Mouse (Mus musculus) retina, postnatal 1 day (tissue): ENCODE measurements around the gene Taf6.
"Not testable (repeated sequence)": the region's sequence is repeated elsewhere in the genome, so short reads cannot be mapped to it uniquely, and the experiment has no call there.

Source experiments
- DNase-seq: peaks from one replicate; pipeline ENCODE4 v3.0.0-alpha.2; 2012

Taf6 gene

DNA sequence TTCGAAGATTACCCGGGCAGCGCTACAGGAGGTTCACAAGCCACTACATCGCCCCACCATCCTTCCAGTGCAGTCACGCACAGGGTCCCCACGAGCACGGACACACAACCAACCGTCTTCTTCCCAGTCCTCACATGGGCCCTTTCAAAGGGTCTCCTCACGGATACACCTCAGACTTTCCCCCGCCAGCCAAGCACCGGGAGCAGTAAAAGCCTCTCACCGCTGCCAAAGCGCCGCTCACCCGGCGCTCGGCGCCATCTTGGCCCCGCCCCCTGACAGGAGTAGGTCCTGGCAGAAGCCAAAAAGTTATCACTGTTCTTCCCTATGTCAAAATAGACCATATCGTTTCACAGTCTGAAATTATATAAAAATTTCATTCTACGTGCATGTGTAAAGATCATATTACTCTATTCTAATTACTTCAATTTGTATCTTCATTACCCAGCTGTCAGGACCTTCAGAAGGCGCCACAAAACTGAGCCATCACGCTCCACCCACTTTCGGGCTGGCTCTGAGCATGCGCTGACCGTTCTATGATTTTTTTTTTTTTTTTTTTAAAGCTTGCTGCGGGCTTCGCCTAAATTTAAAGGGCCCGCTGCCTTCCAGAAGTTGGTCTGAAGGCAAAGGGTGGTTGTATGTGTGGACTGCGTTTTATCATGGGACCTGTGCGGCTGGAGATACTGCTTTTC, at the start of gene Taf6, which contains the start of gene Cnpy4:
Taf6 (minus strand) TSS at position 502 of the 689 bp plus-strand sequence.
Cnpy4 (plus strand) TSS at position 536 of the 689 bp plus-strand sequence.
- peak; percentile 95 for DNase-seq

DNA sequence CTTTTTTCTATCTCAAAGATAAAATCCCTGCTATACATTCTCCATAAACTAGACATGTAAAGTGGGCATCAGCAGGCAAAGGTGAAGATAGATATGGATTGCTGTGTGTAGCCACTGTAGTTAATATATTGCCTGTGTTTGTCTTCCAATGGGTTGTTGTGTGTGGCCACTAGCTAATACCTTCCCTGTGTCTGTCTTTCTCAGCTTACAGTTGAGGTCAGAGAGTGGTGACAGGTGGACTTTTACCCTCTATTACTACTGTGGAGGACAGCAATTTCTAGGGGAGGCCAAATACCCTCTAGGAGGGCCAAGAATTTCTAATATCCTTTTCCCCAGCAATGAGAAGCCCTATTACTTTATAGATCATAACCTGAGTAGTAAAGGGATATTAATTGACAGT, 47.0 kb upstream of the Taf6 start:
- no peak for DNase-seq

DNA sequence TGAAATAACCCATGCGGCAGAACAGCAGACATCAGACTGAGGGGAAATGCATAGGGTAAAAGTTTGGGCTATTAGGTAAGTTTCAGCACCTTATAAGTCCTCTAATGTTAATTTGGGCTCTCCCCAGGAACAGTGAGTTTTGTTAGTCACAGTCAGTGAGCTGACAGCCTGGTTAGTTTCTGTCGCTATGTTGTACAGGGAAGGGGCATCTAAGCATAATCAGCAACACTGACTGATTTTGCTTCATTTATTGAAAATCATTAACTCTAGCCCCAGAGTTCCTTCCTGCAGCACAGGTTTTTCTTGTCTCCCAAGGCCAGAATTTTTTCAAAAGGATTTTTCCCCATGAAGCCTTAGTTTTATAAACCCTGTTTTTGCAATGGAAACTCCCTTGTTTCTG, 46.5 kb upstream of the Taf6 start:
- DNase-seq, result no peak

DNA sequence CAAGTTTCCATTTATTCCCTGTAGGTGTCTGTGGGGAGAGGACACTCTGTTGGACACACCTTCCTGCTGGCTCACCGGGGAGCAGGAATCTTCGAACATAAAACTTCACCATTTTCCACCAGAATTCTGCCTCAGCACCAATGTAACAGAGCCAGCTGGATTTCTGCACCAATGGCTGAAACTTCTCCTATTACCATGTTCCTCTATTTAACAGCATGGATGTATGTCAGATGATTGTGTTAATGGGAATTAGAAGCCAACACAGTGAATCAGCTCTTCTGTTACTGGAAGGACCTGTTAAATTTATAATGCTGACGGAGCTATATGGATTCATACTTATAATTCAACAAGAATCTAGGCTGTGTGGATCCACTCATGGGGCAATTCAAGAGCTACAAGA, 42.3 kb upstream of the Taf6 start:
- no peak for DNase-seq

DNA sequence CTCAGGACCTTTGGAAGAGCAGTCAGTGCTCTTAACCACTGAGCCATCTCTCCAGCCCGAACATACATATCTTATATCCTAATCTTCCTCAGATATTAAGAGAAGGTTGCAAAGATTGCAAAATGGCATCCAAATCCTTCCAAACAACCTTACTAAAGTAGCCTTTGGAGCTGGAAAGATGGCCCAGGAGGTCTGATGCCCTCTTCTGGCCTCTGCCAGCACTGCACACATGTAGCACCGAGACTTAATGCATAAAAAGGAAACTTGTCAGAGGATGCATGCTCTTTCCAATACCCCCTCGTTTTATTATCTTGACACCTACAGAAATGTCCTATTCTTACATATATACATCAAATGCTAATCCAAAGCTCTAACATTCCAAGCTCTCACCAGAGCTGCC, 40.8 kb upstream of the Taf6 start:
- DNase-seq, result peak; percentile 21

DNA sequence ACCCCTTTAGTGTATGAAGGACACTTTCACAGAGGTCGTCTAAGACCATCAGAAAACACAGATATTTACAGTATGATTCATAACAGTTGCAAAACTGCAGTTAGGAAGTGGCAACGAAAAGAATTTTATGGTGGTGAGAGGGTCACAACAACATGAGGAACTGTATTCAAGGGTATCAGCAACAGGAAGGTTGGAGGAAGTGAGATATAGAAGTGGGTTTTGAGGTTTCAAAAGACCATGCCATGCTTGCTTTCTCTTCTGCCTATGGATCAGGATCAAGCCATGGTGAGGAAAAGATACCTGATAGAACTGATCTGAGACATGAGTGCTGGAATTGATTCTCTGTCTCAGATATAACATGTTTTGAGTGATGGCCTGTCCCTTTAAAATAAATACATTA, 40.1 kb upstream of the Taf6 start:
- DNase-seq, result no peak

DNA sequence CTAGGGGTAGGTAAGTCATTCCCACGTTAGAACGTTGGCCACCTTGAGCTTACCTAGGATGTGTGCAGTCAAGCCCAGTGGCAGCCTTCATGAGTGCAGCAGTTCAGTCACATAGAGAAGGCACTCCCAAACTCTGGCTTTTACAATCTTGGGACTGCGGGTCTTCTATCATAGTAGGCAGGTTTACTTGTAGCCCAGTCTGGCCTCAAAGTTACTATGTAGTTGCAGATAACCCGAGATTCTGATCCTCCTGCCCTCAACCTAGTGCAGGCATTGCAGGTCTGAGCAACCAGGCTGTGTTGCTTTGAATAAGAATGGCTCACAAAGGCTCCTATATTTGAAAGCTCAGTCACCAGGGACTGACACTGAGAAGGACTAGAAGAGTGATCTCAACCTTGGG, 39.2 kb upstream of the Taf6 start:
- no peak for DNase-seq

DNA sequence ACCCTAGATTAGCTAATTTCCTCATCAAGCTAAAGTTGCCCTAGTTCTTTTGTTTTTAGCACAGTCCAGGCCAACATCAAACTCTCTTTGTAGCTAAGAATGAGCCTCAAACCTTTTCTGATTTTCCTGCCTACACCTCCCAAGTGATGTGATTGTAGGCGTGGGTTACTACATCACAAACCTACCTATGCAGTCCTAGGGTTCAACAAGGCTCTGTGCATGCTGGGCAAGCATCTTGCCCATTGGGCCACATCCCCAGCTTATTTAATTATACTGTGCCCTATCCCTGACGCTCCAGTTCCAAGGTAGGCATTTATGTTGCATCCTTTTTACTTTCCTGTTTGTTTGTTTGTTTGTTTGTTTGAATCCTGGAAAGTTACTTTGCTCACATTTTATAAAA, 38.4 kb upstream of the Taf6 start, which contains the start of gene Nxpe5:
Nxpe5 (plus strand) TSS at position 199 of the 400 bp plus-strand sequence.
- DNase-seq, result no peak

DNA sequence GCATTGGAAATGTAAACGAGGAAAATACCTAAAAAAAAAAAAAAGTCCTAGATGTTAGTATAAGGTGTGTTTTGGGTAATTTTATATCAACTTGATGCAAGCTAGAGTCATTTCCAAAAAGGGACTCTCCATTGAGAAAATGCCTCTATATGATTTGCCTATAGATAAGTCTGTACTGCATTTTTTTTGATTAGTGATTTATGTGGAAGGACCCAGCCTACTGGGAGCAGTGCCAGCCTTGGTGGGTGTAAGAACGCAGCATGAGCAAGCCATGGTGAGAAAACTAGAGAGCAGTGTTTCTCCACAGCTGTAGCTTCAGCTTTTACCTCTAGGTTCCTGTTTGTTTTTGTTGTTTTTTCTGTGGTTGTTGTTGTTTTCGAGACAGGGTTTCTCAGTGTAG, 36.0 kb upstream of the Taf6 start:
- no peak for DNase-seq

DNA sequence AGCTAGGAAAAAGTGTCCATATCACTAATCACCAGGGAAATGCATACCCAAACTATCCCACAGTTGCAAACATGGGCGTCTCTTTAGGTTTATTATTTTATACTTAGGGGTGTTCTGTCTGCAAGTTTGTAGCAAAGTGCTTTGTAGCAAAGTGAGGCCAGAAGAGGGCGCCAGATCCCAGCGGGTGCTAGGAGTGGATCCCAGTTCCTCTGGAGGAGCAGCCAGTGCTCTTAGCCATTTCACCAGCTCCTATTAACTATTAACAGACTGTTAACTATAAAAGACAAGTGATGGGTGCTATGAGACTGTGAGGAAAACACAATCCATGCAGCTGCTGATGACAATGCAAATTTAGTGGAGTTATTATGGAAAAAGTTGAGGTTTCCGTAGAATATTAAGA, 34.9 kb upstream of the Taf6 start:
- DNase-seq, result peak; percentile 70

DNA sequence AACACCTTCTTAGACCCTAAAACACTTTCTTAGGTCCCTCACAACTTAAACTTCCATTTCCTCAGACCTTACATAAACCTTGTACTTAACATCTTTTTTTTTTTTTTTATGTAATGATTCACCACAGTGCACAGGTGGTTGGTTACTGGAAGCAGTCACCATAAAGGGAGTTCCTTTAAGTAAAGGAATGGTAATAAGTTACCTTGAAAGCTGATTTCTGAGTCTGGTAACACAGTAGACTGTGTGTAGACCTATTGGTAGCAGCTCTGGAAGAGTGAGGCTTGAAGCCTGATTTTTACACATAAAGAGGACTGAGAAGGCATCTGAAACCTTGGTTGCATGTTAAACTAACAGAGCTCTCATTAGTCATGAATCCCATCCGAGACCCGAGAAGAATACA, 32.6 kb upstream of the Taf6 start:
- DNase-seq, result no peak

DNA sequence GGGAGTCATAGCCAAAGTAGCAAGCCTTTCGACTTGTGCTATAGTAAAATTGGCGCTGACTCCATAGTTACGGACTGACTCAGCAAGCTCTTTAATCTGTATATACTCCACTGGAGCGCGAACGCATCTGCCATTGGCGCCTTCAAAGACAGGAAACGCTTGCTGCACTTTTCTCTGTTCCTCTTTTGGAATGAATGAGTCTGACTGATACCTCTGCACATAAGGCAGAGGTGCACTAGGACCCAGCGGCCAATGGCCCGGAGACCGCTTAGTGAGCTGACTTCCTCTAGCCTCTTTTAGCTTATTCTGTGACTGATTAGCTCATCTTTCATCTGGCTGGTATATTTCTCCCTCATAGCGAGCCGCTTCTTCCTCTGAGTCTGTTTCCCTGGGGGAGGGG, 29.4 kb upstream of the Taf6 start:
- DNase-seq, result not testable (repeated sequence)

DNA sequence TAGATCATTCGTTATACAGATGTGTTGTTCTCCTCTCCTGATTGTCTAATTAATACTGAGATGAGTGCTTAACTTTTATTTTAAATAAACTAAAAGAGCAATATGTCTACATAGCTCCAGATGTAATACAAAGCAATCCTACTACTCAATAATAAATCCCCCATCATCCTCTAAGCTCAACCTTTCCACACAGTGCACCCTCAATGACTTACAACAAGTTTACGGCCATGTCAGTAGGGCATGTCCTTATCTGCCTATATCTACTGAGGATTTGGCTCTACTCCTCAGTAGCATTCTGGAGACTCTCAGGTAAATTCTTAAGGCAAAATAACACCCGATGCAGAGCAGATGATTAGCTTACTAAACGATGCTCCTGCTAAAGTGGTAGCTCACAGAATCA, 20.6 kb upstream of the Taf6 start:
- no peak for DNase-seq

DNA sequence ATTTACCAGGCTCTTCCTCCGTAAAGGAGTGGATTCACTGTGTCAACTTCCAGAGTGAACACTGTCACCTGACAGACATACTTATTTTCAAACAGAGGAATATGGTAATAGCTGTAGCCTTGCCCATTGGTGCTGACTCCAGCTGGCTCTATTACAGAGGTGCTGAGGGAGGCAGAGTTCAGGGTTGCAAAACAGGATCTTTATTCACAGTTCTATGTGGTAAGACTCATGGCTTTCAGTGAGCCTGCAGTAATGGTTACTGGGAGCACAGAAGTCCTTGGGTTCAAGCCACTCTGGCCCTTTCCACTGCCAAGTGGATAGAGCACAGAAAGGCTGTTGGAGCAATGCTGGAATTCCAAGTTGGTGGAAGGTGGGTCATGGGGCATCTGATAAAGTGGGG, 20.0 kb upstream of the Taf6 start:
- DNase-seq, result no peak

DNA sequence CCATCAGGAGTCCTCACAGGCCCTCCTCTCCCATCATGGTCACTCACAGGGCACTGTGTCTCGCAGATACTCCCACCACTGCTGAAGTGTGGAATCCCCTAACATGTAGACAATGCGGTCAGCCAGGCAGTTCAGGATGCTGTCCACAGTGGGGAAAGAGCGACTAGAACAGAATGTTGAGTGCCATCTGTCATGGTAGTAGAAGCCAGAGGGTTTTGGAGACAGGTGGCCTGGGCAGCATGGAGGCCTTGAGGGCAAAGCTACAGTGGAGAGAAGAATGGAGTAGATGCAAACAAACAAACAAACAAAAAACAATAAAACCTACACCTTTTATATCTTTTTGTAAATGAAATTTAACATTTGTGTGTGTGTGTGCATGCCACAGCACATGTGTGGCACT, 14.8 kb upstream of the Taf6 start:
- no peak for DNase-seq

DNA sequence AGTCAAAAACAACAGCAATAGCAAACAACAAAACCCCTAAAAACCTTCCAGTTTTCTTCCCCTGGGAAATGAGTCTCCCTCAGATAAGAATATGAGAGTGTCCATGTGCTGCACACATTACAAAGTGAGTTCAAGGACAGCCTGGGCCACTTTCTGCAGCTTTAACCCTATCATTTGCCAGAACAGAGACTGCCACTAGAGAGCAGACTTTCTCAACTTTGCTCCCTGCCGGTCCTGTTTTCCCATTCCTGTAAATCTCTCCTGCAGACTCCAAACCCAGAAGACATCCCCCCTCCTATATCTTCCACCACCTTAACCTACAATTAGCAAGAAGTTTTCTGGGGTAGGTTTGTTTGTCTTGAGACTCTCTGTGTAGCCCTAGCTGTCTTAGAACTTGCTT, 12.3 kb upstream of the Taf6 start:
- peak; percentile 39 for DNase-seq

DNA sequence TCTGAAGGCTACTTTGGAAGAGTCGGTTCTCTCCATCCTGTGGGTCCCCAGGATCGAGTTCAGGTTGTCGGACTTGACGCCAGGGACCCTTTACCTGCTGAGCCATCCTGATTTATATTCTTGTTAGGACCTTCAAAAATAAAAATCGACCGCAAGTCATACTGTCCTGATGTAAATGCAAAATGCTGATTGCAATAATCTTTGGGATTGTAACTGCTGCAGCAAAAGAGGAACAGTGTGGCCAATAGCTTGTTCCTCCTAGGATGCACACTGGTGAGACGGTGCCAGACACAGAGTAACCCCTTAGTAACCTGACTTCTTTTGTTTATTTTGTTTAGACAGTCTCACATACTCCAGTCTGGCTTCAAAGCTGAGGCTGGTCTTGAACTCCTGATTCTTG, 8.2 kb upstream of the Taf6 start:
- no peak for DNase-seq

DNA sequence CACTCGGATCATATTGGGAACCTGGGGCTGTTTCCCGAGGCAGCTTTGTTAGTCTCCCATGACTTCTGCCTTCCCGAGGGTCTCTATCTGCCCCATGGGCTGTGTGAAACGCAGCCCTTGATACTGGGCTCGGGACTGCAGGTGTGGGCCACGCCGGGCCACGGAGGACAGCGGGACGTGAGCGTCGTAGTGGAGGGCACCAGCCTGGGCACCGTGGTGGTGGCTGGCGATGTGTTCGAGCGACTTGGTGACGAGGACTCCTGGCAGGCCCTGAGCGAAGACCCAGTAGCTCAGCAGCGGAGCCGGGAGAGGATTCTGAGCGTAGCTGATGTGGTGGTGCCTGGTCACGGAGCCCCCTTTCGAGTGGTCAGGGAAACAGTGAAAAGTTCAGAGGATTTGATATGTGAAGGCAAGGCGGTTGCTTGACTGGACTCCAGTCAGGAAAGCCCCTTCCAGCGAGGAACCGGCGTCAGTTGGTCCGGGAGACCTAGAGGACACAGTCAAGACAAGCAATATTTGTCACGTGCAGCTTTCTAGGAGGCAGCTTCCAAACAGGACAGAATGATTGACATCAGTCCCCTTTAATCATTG, 7.6 kb upstream of the Taf6 start:
- DNase-seq, result peak; percentile 46

DNA sequence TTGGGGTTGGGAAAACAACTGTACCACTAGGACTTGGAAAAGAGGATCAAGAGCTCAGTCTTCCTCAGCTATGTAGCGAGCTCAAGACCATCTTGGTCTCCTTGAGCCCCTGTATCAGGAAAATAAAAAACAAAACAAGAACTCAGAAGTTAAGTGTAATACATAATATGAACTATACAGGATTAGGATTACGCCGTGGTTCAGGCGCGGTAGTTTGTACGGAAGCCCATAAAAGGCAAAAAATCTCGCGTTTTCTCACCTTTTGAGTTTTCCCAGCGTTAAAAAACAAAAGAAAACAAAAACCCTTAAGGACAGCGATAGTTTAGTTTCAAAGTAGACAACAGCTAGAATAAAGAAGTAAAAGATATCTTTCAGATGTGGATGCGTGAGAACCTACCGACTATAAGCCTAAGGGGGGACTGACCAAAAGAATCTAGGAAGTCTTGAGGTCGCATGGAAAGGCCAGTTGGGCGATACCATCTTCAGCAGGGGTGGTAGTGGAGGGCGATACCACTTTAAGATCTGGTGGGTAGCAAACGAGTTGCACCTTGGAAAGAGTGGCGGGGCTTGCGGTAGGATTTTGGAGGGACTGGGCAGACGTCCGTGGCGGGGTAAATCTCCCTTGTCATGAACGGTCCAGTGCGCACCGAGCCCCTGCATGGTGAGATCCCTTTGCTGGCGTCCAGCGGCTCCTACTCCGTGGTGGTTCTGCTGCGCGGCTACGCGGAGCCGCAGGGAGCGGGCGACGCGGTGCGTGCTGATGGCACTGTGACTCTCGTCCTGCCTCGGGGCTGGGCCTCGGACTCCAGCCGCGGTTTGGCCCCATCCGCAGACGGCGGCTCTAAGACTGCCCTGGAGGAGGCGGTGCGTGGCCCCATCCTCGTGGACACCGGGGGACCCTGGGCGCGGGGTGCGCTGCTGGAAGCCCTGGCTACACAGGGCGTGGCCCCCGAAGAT, 6.8 kb upstream of the Taf6 start, which contains the start of gene Mblac1:
Mblac1 (plus strand) TSS at position 544 of the 957 bp plus-strand sequence.
- peak; percentile 95 for DNase-seq

DNA sequence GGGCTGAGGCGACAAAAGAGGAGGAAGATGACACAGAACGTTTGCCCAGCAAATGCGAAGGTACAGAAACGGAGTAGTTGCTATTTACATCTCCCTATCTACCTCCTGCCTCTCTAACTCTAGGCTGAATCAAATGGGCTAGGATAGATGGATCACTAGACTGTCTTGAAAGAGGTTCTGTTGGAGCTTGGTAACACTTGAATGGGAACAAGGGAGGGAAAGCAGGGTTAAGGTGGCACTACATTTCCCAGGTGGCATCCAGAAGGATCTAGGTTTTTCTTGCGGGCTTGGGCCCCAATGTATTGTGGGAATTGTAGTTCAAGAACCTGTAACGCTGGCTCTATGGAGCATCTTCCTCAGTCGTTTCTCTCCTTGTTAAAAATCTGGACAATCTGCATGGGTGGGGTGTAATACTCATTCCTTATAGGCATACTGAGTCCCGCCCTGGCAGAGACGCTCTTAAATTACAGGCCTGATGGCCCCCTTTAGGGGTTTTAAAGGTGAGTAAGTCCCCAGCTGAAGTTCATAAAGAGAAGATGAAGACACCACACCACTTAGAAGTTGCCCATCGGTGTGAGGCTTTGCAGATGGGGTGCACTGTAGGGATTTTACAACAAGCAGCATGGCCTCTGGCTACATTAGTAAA, 533 bp upstream of the Taf6 start:
- DNase-seq, result peak; percentile 91

DNA sequence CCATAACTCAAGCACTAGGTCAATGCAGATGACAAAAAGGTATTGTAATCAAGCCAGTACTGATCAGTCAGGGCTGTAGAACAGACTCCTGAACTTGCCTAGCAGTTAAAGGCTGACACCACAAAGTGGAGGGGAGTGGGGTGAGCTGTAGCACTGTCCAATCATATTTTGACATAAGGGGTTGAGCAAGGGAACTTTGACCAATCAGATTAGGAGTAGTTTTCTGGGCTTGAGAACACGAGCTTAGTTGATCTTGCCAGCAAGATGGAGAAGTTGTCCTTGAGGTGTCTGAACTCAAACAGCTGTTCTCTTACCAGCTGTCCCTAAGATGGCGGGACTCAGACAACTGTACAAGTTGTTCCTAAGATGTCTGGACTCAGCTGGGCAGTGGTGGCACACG, 14.0 kb downstream of the Taf6 start:
- no peak for DNase-seq

DNA sequence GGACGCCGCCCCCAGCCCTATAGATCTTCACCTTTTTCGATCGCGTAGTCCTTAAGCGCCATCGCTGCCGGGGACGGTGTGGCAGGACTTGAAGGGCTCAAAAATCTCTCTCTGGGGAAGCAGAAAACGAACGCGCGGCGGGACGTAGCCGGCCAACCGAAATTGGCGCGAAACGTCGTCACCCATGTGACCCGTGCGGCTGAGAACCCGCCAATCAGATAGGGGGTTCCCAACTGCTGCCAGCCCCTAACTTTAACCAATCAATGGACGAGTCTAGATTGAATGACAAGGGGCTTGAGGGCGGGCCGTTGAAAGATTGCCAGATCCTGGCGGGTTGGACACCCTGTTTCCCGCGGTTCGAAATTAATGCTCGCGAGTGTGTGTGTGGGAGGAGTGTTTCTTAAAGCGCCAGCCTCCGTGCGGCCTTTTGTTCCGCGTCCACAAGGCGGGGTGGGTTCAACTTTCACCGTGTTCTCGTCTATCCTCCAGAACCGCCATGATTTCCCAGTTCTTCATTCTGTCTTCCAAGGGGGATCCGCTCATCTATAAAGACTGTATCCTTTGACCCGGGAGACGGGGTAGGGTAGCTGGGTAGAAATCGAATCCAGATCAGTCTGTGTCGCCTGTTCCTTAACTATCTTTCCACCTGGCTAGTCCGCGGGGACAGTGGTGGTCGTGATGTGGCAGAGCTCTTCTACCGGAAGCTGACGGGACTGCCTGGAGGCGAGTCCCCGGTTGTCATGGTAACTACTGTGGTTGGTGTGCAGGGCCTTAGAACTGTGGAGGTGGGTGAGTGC, 15.4 kb downstream of the Taf6 start, which contains the start of the genes Ap4m1 and Mcm7:
Ap4m1 (plus strand) TSS at position 308 of the 797 bp plus-strand sequence.
Mcm7 (minus strand) TSS at position 728 of the 797 bp plus-strand sequence.
- peak; percentile 99 for DNase-seq
